Mouse (Mus musculus): ENCODE results near the gene Kdelc1.

Gene Kdelc1

DNA sequence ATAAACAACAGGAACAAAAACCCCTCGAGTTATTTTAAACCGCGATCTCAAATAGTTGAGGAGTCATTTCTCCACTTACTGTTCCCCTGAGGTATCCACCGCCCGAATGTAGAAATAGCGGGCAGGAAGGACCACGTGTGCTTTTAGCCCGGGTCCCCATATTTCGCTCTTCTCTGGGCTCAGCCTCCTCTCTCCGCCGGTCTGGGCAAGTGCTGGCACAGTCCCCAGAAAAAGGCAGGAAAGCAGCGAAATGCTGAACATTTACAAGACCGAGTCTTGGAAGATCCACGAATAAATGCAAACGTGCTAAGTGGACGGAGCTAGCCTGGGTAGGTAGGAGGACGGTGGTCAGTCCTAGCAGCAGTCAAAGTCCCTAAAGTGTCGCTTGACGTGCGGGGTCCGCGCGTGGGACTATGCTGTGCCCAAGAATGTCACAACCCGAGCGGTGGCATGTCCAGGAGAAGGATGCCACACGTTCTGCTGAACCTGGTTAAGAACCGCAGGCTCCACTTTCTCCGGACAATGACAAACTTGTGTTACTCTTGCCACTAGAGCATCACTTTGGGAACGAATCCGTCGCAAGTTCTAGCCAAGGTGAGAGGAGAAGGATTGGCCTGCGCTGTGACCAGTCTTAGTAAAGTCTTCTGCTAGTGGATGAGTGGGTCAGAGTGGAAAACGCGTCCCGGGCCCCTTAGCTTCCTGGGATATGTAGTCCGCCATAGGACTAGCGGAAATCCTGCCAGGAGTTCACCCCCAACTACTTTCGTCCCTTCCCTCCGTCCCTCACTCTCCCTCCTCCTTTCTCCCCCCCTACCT is at the start of gene Kdelc1, which contains the start of gene Bivm:
Gene Kdelc1 (minus strand): TSS at position 570 of the 816 bp plus-strand sequence.
Gene Bivm (plus strand): TSS at position 719 of the 816 bp plus-strand sequence.
- peak; percentile 96 for DNase-seq (ENCODE audit: extremely low read depth, low read depth)

DNA sequence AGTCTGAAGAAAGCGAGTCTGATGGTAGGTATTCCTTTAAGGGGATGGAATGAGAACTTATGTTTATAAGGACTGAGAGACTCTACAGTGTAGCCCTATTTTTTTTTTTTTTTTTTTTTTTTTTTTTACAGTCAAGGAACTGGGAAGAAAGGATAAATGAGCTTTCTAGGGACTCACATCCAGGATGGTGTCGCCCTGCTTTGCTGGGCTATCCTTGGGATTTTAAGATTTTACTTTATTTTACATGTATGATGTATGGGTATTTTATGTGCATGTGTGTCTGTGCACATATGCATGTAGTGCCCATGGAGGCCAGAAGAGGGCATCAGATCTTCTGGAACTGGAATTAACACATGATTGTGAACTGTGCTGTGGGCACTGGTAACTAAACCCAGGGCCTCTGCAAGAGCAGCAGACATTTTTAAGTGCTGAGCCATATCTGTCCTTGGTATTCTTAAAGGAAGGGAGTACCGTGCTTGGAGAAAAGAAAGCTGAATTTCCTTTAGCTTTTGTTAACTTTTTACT is 49.3 kb upstream of the Kdelc1 start:
- DNase-seq (ENCODE audit: extremely low read depth, low read depth): peak; percentile 11

DNA sequence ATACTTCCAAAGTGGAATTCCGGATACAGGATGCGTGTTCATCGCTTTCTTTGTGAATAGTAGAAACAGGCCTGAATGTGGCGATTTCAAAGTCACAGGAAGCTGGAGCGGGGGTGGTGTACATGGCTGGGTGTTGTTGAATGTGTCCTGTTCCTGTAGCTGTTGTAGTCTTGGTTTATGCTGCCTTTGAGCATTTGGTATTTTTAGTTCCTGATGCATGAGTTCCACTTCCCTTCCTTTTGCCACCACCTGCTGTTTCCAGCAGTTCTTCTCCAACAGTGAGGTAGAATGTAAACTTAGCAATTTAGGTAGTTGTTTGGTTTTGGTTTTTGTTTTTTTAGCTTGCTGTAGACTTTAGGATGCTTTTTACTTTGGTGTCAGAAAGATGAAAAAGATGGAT is 43.8 kb upstream of the Kdelc1 start:
- no peak for DNase-seq (ENCODE audit: extremely low read depth, low read depth)

DNA sequence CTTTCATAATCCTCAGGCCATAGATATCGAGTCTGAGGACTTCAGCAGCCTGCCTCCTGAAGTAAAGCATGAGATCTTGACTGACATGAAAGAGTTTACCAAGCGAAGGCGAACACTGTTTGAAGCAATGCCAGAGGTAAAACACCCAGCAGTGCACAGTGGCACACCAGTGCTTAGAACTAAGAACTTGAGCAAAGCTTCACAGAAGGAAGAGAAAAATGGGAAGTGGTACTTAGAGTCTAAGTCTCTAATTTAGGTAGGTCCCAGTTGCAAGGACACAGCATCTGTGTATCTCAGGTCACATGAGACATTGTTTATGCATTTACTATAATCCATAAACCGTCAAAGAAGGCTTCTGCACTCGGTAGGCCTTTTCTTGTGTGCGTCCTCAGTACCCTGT is 43.2 kb upstream of the Kdelc1 start:
- DNase-seq (ENCODE audit: extremely low read depth, low read depth): no peak

DNA sequence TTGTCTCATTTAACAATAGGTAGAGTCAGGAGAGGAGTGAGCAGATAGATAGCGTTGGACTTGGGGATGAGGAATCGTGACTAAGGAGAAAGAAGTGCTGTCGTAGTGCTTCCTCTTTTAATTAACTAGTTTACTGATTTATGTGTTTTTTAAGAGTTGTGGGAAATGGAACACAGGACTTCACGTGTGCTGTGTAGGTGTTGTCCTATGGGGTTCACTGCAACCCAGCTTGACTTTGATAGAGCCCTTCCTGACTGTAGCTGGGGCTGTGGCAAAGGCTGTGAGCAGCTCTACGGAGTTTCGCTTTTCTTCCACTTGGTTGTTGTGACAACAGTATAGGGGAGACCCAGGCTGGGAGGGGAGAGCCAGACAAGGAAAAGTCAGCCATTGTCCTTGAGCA is 39.7 kb upstream of the Kdelc1 start:
- no peak for DNase-seq (ENCODE audit: extremely low read depth, low read depth)

DNA sequence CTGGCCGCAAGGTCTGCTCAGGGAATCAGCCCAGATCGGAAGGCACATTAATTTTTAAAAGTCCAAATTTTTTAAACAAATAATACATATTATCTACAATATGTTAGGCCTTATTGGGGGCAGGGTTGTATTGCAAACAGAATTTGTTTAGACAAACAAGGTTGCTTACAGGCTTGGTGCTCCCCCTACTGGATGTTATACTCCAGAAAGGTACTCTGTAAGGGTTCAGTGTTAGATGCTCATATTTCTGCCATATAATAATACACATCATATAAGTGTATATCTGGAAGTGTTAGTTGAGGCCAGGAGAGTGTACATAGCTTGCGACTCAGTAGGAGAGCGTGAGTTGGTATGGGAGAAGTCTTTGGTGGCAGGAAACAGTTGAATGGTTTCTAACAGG is 36.7 kb upstream of the Kdelc1 start:
- peak; percentile 26 for DNase-seq (ENCODE audit: extremely low read depth, low read depth)

DNA sequence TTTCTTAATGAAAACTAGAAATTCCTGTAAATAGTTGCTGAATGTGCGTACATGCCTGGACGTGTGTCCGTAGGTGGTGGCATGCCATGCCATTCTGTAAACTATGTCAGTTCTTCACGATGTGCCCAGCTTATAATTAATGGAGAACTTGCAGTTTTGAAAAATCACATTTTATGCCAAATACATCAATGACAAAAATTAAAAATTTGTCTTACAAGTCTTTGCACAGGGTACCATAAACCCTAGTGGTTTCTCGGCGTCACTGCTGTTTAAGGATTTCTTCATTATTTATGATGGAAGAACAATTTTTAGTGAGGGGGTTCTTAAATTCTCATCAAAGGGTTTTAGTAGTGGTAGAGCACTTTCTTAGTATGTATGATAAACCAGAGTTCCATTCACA is 30.1 kb upstream of the Kdelc1 start:
- peak; percentile 29 for DNase-seq (ENCODE audit: extremely low read depth, low read depth)

DNA sequence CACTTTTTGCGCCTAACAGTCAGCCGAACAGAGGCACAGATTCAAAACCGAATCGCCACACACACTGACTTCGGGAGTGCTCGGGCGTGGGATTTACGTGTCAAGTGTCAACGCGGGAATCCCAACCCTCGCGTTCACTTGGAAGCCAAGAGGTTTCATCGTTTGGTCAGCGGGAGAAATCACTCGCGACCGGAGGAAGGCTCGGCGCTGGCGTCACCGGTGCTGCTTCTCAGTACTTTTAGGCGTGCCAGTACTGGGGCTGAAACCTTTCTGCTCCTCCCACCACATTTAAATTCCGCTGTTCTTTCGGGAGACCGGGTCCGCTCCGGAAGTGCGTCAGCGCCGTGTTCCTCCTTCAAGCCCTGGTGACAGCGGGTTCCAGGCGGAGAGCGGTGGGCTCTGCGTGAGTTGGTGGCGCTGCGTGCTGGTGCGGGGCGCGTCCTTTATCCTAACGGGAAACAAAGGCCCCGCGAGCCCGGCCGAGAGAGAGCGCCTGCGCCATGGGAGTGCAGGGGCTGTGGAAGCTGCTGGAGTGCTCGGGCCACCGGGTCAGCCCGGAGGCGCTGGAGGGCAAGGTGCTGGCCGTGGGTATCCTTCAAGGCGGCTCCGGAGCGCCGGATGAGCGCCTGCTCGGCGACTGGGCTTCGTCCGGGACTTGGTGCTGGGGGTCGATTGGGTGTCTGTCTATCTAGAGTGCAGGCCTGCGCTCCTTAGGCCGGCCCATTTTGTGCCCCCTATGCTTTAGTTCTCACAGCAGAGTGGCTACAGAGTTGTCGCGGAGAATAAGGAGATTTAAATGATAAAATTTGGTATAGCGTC is 29.2 kb upstream of the Kdelc1 start, which contains the start of gene Ercc5:
Gene Ercc5 (plus strand): TSS at position 182 of the 819 bp plus-strand sequence.
- peak; percentile 92 for DNase-seq (ENCODE audit: extremely low read depth, low read depth)

DNA sequence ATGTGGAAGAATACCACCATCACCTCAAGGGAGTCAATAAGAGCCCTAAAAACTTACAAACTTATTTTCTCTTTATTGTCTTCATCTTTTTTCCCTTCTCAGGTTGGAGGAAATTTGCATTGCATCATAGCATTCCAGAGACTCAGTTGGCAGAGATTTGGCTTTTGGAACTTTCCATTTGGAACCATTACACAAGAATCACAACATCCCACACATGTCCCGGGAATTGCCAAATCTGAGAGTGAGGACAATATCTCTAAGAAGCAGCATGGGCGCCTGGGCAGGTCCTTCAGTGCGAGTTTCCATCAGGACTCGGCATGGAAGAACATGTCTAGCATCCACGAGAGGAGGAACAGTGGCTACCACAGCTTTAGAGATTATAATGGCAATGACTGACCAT is 24.1 kb upstream of the Kdelc1 start:
- no peak for DNase-seq (ENCODE audit: extremely low read depth, low read depth)

DNA sequence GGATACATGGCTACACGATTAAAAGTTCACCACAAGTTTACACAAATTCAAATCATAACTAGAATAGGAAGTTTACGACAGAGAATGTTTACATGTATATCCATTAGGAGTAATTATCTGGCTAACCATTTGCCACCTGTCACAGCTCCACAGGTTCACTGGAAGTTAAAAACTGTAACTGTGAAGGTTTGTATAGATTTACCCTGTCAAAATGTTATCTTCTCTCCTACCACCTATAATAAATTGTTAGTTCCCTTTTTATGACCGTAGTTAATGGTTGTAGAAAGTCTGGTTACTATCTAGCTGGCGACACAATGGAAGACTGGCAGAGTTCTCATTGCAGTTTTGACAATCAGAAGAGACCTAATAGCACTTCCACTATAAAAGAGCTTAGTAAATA is 21.6 kb upstream of the Kdelc1 start:
- peak; percentile 70 for DNase-seq (ENCODE audit: extremely low read depth, low read depth)

DNA sequence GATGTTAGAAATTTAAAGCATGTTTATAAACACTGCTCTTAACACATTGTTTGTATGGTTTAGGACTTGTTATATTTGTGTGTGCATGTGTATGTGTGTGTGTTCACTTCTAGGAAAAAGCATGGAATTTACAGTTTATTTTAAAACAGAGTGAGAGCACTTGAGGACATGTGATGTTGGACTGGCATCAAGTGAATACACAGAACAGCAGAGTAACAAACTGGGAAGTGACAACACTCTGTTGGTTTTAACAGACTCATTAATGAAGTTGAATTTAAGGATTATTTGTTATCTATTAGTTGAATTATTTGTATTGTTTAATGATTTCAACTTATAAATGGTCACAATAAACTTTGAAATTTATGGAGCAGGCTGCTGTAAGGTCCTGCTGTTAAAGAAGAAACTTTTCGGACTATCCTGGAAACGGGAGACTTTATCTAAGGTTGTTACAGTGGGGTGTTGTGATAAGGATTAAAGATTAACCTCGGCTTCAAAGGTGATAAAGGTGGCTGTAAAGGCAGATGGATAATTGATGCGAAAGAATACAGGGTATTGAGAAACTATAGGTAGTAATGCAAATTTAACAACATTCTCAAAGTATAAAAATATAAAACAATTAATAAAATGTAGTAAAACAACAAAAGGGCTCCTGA is 11.4 kb upstream of the Kdelc1 start:
- no peak for DNase-seq (ENCODE audit: extremely low read depth, low read depth)

DNA sequence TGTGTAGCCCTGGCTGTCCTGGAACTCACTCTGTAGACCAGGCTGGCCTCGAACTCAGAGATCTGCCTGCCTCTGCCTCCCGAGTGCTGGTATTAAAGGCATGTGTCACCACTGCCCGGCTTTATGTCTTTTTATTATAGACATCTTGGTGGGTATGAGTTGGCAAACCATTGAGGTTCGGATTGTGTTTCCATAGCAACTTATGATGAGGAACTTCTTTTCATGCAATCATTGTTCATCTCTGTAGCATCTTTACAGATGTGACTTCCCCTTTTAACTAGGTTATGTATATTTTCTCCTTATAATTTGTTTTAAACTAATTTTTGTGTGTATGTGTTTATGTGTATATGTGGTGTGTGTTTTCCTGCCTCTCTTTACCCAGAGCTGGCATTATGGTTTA is 7.0 kb upstream of the Kdelc1 start:
- DNase-seq (ENCODE audit: extremely low read depth, low read depth): peak; percentile 20

DNA sequence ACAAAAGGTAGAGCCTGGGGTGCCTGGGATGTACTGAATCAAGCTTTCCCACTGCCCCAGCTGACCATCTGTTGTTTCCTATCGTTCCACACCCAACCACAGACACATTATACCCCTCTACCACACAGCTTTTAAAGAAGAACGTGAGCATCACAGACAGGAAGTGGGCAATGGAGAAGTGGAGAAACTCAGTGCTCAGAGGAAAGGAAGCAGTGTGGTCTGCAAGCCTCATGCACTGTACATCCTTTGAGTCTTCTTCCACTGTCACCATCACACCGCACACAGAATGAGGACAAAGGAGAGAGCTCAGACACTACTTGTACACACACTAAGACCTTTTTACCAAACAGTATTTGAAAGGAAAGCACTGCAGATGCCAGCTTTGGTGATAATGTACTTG is 3.6 kb upstream of the Kdelc1 start:
- DNase-seq (ENCODE audit: extremely low read depth, low read depth): peak; percentile 9

DNA sequence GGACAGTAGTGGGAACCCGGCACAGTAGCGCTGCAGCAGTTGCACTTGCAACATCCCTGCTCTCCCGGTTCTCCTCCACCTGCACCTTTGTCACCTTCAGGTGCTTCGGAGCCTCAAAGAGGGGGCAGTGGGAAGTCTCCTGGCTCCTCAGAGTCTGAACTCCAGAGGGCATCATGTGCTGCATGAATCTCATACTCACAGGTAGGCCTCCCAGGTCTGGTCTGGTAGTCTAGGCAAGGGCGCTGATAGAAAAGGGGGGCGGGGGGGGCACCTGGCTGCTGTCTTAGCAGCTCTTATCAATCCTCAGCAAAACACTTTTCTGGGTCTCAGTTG is 1.4 kb upstream of the Kdelc1 start:
- DNase-seq (ENCODE audit: extremely low read depth, low read depth): no peak

DNA sequence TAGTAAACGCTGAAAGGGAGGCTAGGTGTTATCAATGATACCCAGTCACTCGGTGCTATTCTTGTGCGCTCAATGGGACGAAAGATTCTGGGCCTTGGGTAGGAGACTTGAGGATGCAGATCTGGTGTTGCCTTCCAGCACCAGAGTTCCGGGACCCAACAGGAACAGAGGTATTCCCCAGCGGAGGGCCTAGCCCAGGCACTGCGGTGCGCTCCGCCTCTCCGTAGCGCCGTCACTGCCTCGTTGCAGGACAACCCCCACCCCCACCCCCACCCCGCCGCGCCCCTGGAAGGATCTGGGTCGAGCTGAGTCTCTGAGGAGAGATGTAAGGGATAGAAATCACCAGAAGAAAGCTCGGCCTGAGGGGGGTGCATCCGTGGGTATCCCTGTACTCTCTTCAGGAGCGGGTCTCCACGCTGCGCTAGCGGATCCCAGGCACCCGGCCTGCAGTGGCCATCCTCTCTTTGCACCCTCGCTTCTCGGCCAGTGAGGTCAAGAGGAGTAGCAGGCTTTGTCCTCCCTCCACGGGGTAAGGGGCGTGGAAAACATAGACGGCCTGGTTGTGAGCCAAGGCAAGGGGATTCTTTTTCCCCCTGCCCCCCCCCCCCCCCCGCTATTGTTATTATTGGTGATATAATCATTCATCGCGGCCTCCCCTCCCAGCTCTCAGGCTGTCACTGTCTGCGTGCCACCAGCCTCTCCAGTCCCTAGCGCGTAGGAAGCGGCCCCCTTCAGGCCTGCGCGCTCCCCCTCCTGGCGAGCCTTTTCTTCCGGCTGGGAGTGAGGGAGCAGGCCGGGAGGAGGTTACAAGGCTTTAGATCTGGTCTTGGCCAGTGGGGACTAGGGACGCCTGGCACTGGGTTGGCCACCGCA is 829 bp upstream of the Kdelc1 start:
- DNase-seq (ENCODE audit: extremely low read depth, low read depth): peak; percentile 62

DNA sequence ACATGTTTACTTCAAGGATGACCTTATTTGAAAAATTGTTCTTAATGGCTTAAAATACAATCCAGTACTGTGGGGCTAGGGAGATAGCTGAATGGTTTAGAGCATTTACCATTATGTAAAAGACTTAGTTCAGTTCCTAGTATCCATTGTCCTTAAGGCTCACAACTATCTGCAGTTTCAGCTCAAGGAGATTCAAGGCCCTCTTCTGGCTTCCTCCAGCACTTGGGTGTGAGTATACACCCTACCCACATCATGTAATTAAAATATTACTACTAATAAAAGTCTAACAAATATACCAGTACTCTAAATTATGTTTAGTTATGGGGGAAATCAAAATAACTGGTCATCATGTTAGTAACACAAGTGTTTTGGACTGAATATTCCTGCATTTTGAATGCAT is 1.0 kb downstream of the Kdelc1 start:
- DNase-seq (ENCODE audit: extremely low read depth, low read depth): peak; percentile 32

DNA sequence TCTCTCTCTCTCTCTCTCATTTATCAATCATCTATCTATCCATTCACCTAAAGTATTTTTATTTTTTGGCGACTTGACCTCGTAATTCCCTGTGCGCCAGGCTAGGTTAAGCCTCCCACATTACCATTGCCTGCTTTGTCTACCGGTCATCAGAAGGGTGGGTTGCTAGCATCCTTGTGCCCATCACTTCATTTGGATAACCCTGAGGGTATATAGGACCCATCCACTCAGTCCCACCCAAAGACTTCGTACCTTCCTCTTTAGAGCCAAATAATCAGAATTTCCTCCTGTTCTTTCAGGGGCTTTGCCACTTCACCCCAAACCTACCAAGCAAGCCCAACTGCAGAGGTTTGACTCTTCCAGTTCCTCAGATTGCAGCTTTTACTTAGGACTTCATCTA is 15.7 kb downstream of the Kdelc1 start:
- DNase-seq (ENCODE audit: extremely low read depth, low read depth): peak; percentile 8

DNA sequence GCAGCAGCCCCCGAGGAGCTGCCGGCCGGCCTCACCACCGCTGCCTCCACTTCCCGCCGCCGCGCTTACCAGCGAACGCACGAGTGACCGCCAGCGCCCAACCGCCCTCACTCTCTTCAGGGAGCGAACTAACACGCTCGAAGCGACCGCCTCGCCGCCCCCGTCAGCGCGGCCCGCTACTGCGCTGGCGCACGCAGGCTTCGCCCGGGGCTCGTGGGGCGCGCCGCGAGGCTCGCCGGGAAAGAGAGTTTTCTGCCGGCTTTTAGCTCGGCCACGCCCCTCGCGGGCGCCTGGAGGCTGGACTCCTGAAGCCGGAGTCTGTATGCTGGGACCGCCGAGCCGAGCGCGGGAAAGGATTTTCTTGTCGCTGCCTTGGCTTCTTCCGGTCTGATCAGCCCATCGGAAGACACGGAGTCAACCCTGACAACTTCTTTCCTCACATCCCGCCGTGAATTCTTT is 16.3 kb downstream of the Kdelc1 start, which contains the start of gene Tex30:
Gene Tex30 (minus strand): TSS at position 183 of the 459 bp plus-strand sequence.
- peak; percentile 86 for DNase-seq (ENCODE audit: extremely low read depth, low read depth)

DNA sequence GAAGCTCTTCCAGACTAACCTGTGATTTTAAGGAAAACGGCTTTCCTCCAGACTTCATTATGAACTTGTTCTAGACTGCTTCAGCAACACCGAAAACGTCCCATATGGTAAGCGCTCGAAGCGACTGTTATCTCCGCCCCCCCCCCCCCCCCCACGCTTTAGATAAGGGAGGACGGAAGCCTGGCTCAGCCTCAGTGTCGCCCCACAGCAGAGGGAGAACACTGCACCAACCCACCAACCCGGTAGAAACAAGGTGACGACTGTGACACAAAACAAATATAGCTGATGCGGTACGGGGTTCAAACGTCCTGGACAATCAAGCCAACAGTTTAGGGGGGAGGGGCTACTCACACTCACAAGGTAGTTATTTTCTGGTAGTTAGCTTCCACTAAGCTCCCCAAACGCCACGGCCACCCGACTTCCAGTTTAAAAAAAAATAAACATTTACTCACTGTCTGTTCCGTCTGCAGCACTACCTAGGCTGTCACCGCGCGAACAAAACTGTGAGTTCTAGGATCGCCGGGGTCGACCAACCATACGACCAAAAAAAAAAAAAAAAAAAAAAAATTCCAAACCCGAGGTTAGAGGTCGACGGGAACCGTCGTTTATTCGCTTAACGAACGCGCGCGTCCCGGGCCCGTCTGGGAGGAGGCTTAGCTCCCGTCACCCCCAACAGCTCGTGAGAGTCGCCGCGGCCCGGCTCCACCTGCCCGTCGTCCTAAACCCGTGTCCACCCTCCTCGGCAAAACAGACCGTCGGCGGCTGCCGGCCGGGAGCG is 17.0 kb downstream of the Kdelc1 start:
- peak; percentile 49 for DNase-seq (ENCODE audit: extremely low read depth, low read depth)

DNA sequence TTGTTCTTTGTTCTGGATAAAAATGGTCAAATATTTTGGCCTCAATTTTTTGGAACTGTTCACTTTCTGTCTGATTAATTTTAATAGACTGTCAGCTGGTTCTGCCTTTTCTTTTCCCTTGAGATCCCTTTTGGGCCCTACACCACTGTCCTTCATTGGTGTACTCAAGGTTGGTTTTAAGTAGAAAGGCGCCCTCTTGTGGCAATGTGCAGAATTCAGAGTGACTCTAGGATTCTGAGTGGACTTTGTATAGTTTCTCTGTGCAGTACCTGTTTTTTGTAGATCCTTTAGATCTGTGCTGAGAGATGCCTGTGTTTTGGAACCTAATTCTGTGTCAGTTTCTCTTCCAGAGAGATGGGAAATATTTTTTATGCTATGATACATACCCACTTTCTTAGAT is 54.0 kb downstream of the Kdelc1 start:
- peak; percentile 41 for DNase-seq (ENCODE audit: extremely low read depth, low read depth)
